Mouse (Mus musculus): Measurements from ENCODE around the gene Proser1. TPM values are rescaled to one million over a fixed set of nuclear protein-coding genes. Genes with fewer than 3 reads are reported as not detected.
A peak's percentile ranks its signal among the peaks of the same experiment; 100 is the strongest.

Gene Proser1
- polyA plus RNA-seq, 1 experiment = 14.8 TPM

DNA sequence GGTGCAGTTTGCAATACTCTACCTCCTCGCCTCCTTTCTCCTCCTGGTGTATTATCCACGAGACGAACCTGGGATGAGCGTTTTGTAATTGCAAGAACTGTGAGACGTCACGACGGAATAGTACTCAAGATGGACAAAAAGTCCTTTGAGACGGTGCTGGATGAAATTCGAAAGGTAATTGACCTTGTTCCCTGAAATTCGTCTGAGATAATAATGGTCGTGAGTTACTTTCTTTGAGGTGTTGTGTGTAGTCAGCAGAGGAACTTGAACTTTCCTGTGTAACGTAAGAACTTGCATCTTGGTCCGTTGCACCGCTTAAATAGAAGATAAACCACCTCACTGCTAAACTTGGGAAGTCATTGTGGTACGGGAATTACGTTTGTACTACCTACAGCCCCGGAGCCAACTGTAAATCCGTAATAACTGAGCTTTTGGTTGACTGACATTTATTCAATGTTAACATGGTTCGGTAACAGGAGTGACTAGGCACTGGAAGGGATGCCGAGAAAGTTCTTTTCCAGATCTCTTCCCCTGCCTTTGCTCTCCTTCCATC, 756 bp downstream of the Proser1 start:
- DNase-seq = no peak
- peak overlapping the region; percentile 71; the same call in 1 of the 2 replicates for H3K27ac ChIP-seq (ENCODE audit: insufficient read depth, low read depth, low read length)
- H3K27me3 ChIP-seq (replicated peaks; ENCODE audit: control insufficient read depth, insufficient read depth, low read length) = no peaks in the 10 kb centered on the region
- under 1% methylated on average over 20 of the region's 20 CpGs for WGBS
- H3K4me1 ChIP-seq (ENCODE audit: control insufficient read depth, insufficient read depth, low read length) = peaks cover 20% of the 10 kb centered on the region
- peak overlapping the region; percentile 91 for H3K4me3 ChIP-seq (ENCODE audit: insufficient read depth, low read depth, low read length)
- no peaks in the 10 kb centered on the region for H3K36me3 ChIP-seq (ENCODE audit: control insufficient read depth, insufficient read depth, low read length)
- TF ChIP-seq POLR2A (IDR thresholded peaks at IDR 0.05; ENCODE audit: low read depth, low read length) (no peak), CTCF (conservative IDR thresholded peaks at IDR 0.05; ENCODE audit: insufficient read depth, insufficient read length, low read depth, low read length) (no peak)

- H3K4me1 ChIP-seq (ENCODE audit: control insufficient read depth, insufficient read depth, low read length) = peaks cover 25% of the 10 kb centered on the region
- no peak for DNase-seq
- 22% methylated on average over 6 of the region's 6 CpGs for WGBS
- TF ChIP-seq POLR2A (IDR thresholded peaks at IDR 0.05; ENCODE audit: low read depth, low read length) = no peak
- TF ChIP-seq CTCF (conservative IDR thresholded peaks at IDR 0.05; ENCODE audit: insufficient read depth, insufficient read length, low read depth, low read length) = no peak
- no peak overlapping the region for H3K27ac ChIP-seq (ENCODE audit: insufficient read depth, low read depth, low read length)
- H3K27me3 ChIP-seq (replicated peaks; ENCODE audit: control insufficient read depth, insufficient read depth, low read length) = no peaks in the 10 kb centered on the region
- H3K4me3 ChIP-seq (ENCODE audit: insufficient read depth, low read depth, low read length) = no peak overlapping the region
- H3K36me3 ChIP-seq (ENCODE audit: control insufficient read depth, insufficient read depth, low read length) = no peaks in the 10 kb centered on the region
Measured at GRCm38 (mm10) chr3:53465330-53465729, 1.9 kb downstream of the Proser1 start.

- Histone ChIP-seq H3K4me1 (ENCODE audit: control insufficient read depth, insufficient read depth, low read length) (peaks cover 26% of the 10 kb centered on the region), H3K27ac (ENCODE audit: insufficient read depth, low read depth, low read length) (no peak overlapping the region), H3K36me3 (ENCODE audit: control insufficient read depth, insufficient read depth, low read length) (no peaks in the 10 kb centered on the region), H3K4me3 (ENCODE audit: insufficient read depth, low read depth, low read length) (no peak overlapping the region), H3K27me3 (replicated peaks; ENCODE audit: control insufficient read depth, insufficient read depth, low read length) (no peaks in the 10 kb centered on the region)
- TF ChIP-seq CTCF (conservative IDR thresholded peaks at IDR 0.05; ENCODE audit: insufficient read depth, insufficient read length, low read depth, low read length) (no peak), POLR2A (IDR thresholded peaks at IDR 0.05; ENCODE audit: low read depth, low read length) (no peak)
- DNase-seq = no peak
- 74% methylated on average over 9 of the region's 9 CpGs for WGBS
Measured at GRCm38 (mm10) chr3:53466481-53466880, 3.0 kb downstream of the Proser1 start.

GRCm38 (mm10) chr3:53467356-53467755, 3.9 kb downstream of the Proser1 start:
- no peak overlapping the region for H3K4me3 ChIP-seq (ENCODE audit: insufficient read depth, low read depth, low read length)
- no peaks in the 10 kb centered on the region for H3K27me3 ChIP-seq (replicated peaks; ENCODE audit: control insufficient read depth, insufficient read depth, low read length)
- H3K4me1 ChIP-seq (ENCODE audit: control insufficient read depth, insufficient read depth, low read length) = peaks cover 31% of the 10 kb centered on the region
- peak overlapping the region; percentile 37 for H3K27ac ChIP-seq (ENCODE audit: insufficient read depth, low read depth, low read length)
- no peaks in the 10 kb centered on the region; the same call in 1 of the 2 replicates for H3K36me3 ChIP-seq (ENCODE audit: control insufficient read depth, insufficient read depth, low read length)
- 33% methylated on average over 5 of the region's 5 CpGs for WGBS
- TF ChIP-seq CTCF (conservative IDR thresholded peaks at IDR 0.05; ENCODE audit: insufficient read depth, insufficient read length, low read depth, low read length) (no peak), POLR2A (IDR thresholded peaks at IDR 0.05; ENCODE audit: low read depth, low read length) (no peak)
- DNase-seq = peak; percentile 56

- TF ChIP-seq POLR2A (IDR thresholded peaks at IDR 0.05; ENCODE audit: low read depth, low read length) = no peak
- TF ChIP-seq CTCF (conservative IDR thresholded peaks at IDR 0.05; ENCODE audit: insufficient read depth, insufficient read length, low read depth, low read length) = no peak
- 61% methylated on average over 5 of the region's 5 CpGs for WGBS
- DNase-seq = peak; percentile 72
- peaks cover 34% of the 10 kb centered on the region for H3K4me1 ChIP-seq (ENCODE audit: control insufficient read depth, insufficient read depth, low read length)
- no peaks in the 10 kb centered on the region; the same call in 1 of the 2 replicates for H3K36me3 ChIP-seq (ENCODE audit: control insufficient read depth, insufficient read depth, low read length)
- H3K4me3 ChIP-seq (ENCODE audit: insufficient read depth, low read depth, low read length) = no peak overlapping the region
- H3K27me3 ChIP-seq (replicated peaks; ENCODE audit: control insufficient read depth, insufficient read depth, low read length) = no peaks in the 10 kb centered on the region
- H3K27ac ChIP-seq (ENCODE audit: insufficient read depth, low read depth, low read length) = no peak overlapping the region
Measured at GRCm38 (mm10) chr3:53469650-53470049, 6.2 kb downstream of the Proser1 start.

DNA sequence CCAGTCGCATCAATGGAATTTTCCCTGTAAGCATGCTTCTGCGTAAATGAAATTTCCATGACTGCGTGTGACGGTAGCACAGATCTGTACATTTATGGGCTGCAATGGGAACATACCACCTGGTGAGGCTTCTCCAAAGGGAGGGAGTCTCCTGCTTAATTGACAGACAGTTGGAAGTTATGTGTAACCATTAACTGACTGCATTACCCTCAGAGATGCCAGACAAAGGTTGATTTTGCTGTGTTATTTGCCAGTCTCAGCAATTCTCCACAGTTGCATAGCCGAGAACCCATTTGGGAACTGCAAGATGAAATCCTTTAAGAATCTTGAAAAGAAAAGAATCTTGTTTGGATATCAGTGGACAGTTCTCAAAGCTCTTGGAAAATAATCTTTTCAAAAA, 8.6 kb downstream of the Proser1 start:
- 63% methylated on average over 5 of the region's 5 CpGs for WGBS
- H3K27ac ChIP-seq (ENCODE audit: insufficient read depth, low read depth, low read length) = no peak overlapping the region
- H3K27me3 ChIP-seq (replicated peaks; ENCODE audit: control insufficient read depth, insufficient read depth, low read length) = no peaks in the 10 kb centered on the region
- peaks cover 28% of the 10 kb centered on the region for H3K4me1 ChIP-seq (ENCODE audit: control insufficient read depth, insufficient read depth, low read length)
- TF ChIP-seq CTCF (conservative IDR thresholded peaks at IDR 0.05; ENCODE audit: insufficient read depth, insufficient read length, low read depth, low read length) (no peak), POLR2A (IDR thresholded peaks at IDR 0.05; ENCODE audit: low read depth, low read length) (no peak)
- no peaks in the 10 kb centered on the region; the same call in 1 of the 2 replicates for H3K36me3 ChIP-seq (ENCODE audit: control insufficient read depth, insufficient read depth, low read length)
- H3K4me3 ChIP-seq (ENCODE audit: insufficient read depth, low read depth, low read length) = no peak overlapping the region
- DNase-seq = peak; percentile 67

GRCm38 (mm10) chr3:53474179-53474578, 10.7 kb downstream of the Proser1 start:
- Histone ChIP-seq H3K4me1 (ENCODE audit: control insufficient read depth, insufficient read depth, low read length) (peaks cover 21% of the 10 kb centered on the region), H3K27me3 (replicated peaks; ENCODE audit: control insufficient read depth, insufficient read depth, low read length) (no peaks in the 10 kb centered on the region), H3K4me3 (ENCODE audit: insufficient read depth, low read depth, low read length) (no peak overlapping the region), H3K36me3 (ENCODE audit: control insufficient read depth, insufficient read depth, low read length) (no peaks in the 10 kb centered on the region; the same call in 1 of the 2 replicates), H3K27ac (ENCODE audit: insufficient read depth, low read depth, low read length) (no peak overlapping the region)
- DNase-seq = no peak
- WGBS = 58% methylated on average over 4 of the region's 4 CpGs
- TF ChIP-seq POLR2A (IDR thresholded peaks at IDR 0.05; ENCODE audit: low read depth, low read length) (no peak), CTCF (conservative IDR thresholded peaks at IDR 0.05; ENCODE audit: insufficient read depth, insufficient read length, low read depth, low read length) (no peak)

Measured in kidney, adult 2 months (tissue).